In the genomic region with DNA sequence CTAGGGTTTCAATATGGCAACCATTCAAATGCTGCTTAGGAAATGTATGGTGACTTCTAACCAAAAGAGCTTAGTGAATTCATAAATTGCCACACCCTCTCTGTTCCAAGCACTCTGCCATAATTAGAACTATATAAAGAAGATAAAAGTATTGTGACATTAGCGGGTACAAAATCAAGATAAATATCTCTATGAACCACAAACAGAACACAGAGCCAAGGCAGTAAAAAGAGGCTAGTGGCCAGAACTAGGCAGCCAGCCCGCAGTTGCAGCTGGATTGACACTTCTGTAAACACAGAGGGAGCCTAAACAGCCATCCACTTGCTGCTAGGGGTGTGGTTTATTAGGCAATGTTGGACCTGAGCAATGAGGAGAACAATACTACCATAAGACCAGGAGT, we compare ENCODE assay signal across 13 mouse cellular contexts.
DNase-seq lines count a peak whose midpoint lies in the region.
"Had no signal": no experiment of that assay in that cellular context is flagged by ENCODE, and none has a peak within 500 bp of the region (broad histone marks: within the 10 kb centered on the region; RNA-seq: fewer than 3 reads in every experiment).

No protein-coding gene starts in this region.

- DNase-seq in kidney, postnatal 10 days, result peak; percentile 32
- DNase-seq in kidney, adult 18-20 months, result no peak
- peak; percentile 48 for DNase-seq in lung, postnatal 36 days
- no peak for DNase-seq in lung, postnatal 14 days
- peak; percentile 74 for DNase-seq in fat pad, adult 2 months (ENCODE audit: extremely low read depth, low read depth, low spot score)
- no peak for DNase-seq in spleen, postnatal 36 days (ENCODE audit: low spot score in 2 of 2)
- DNase-seq in heart, postnatal 4 days, result no peak
- DNase-seq: cerebellum, adult 2 months; cerebellum, postnatal 36 days; kidney, postnatal 25 days; liver, embryonic 13.5 days; right cerebral cortex, postnatal 25 days; thymus, adult 18-20 months had no signal

Comparison
In these comparisons a context has a peak if more than half of its experiments do, and no peak if none do; other contexts are left out.
1. DNase-seq: peak in kidney, postnatal 10 days (single experiment), lung, postnatal 36 days (single experiment) and fat pad, adult 2 months (single experiment); none in kidney, adult 18-20 months (single experiment), lung, postnatal 14 days (single experiment), spleen, postnatal 36 days (0 of 2) and heart, postnatal 4 days (single experiment).